Mouse (Mus musculus) hindbrain, embryonic 11.5 days (tissue): ENCODE measurements around the gene Atp6v0d1. TPM values are rescaled to one million over a fixed set of nuclear protein-coding genes. Genes with fewer than 3 reads are reported as not detected.

Experiments
- ATAC-seq: fragments of 200-750 bp; cut with Nextera tagmentation; 2 replicates; pipeline ENCODE4 v1.8.0; 2017; ENCODE audit warnings: mild to moderate bottlenecking, moderate TSS enrichment, moderate library complexity; ENCODE audit not compliant: low FRiP score
- DNase-seq: peaks from one replicate; pipeline ENCODE4 v3.0.0-alpha.2; 2015; ENCODE audit warnings: low spot score
- H3K27ac ChIP-seq: fragments of 300-500 bp; sonication (generic); 2 replicates; pipeline ENCODE4 v1.5.1; 2014; ENCODE audit warnings: mild to moderate bottlenecking, low read depth, low read length
- H3K27me3 ChIP-seq: fragments of 300-500 bp; sonication (generic); 2 replicates; pipeline ENCODE4 v1.6.1; 2014; ENCODE audit warnings: mild to moderate bottlenecking, low read length, moderate library complexity, mixed read lengths; ENCODE audit not compliant: control insufficient read depth, insufficient read depth
- H3K36me3 ChIP-seq: fragments of 300-500 bp; sonication (generic); 2 replicates; pipeline ENCODE4 v1.6.1; 2014; ENCODE audit warnings: mild to moderate bottlenecking, low read length, moderate library complexity, mixed read lengths; ENCODE audit not compliant: control insufficient read depth, insufficient read depth
- H3K4me1 ChIP-seq: fragments of 300-500 bp; sonication (generic); replicated peaks from 2 replicates; pipeline ENCODE4 v1.6.1; 2014; ENCODE audit warnings: low read length, mixed read lengths; ENCODE audit not compliant: control insufficient read depth, insufficient read depth
- H3K4me2 ChIP-seq: fragments of 300-500 bp; sonication (generic); replicated peaks from 2 replicates; pipeline ENCODE4 v1.6.1; 2014; ENCODE audit warnings: mild to moderate bottlenecking, low read depth, low read length
- H3K4me3 ChIP-seq: fragments of 300-500 bp; sonication (generic); 2 replicates; pipeline ENCODE4 v1.5.1; 2014; ENCODE audit warnings: low read depth, low read length
- H3K9ac ChIP-seq: fragments of 300-500 bp; sonication (generic); 2 replicates; pipeline ENCODE4 v1.6.1; 2014; ENCODE audit warnings: low read depth, low read length
- H3K9me3 ChIP-seq: fragments of 300-500 bp; sonication (generic); 2 replicates; pipeline ENCODE4 v1.6.1; 2016; ENCODE audit warnings: low read length; ENCODE audit not compliant: control insufficient read depth
- WGBS: fragments of 180-500 bp; shearing (Covaris S2); extraction: QIAGEN DNeasy Blood & Tissue Kit; methylation state at CpG from one replicate; pipeline ENCODE4 v1.1.7; 2014; 5-methylcytosine and 5-hydroxymethylcytosine counted together
- polyA plus RNA-seq: library from polyadenylated mRNA; unstranded; fragments of >200 nt; fragmentation: Nextera tagmentation; extraction: Ambion mirVana; gene quantifications from 2 replicates; pipeline ENCODE4 v1.2.1, GENCODE M21; 2014

Gene Atp6v0d1
- 141 and 155 TPM in 2 replicates for polyA plus RNA-seq

GRCm38 (mm10) chr8:105565952-105566702, at the start of gene Atp6v0d1:
Gene Atp6v0d1, minus strand, starts transcription at chr8:105566047.
- no peaks in the 10 kb centered on the region for H3K27me3 ChIP-seq
- no peaks in the 10 kb centered on the region for H3K9me3 ChIP-seq
- 0 out of 2 replicates have a peak, but pooled peaks cover 4% of the 10 kb centered on the region for H3K4me1 ChIP-seq
- no peaks in the 10 kb centered on the region for H3K36me3 ChIP-seq
- peak within 1 kb of the TSS; percentile 86 for H3K9ac ChIP-seq
- 5% methylated on average over 52 of the region's 53 CpGs for WGBS
- DNase-seq (peak; percentile 100), ATAC-seq (peak; percentile 99)
- H3K27ac ChIP-seq = peak within 1 kb of the TSS; percentile 70
- H3K4me2 ChIP-seq = peak within 1 kb of the TSS; percentile 87
- peak within 1 kb of the TSS; percentile 89 for H3K4me3 ChIP-seq

- WGBS = 1% methylated on average over 50 of the region's 50 CpGs
- Histone ChIP-seq H3K27me3 (peaks cover 14% of the 10 kb centered on the region), H3K9me3 (no peaks in the 10 kb centered on the region), H3K4me2 (peak overlapping the region; percentile 81), H3K36me3 (peaks cover 4% of the 10 kb centered on the region; the same call in 1 of the 2 replicates), H3K4me3 (peak overlapping the region; percentile 44), H3K4me1 (peaks cover 5% of the 10 kb centered on the region; the same call in 1 of the 2 replicates), H3K9ac (peak overlapping the region; percentile 43), H3K27ac (no peak overlapping the region)
- ATAC-seq (peak; percentile 53), DNase-seq (peak; percentile 57)
These were observed 48.1 kb upstream of the Atp6v0d1 start for GRCm38 (mm10) chr8:105613830-105614511.

GRCm38 (mm10) chr8:105613037-105613436, 47.2 kb upstream of the Atp6v0d1 start:
- H3K9ac ChIP-seq = no peak overlapping the region
- H3K4me2 ChIP-seq = no peak overlapping the region; the same call in 1 of the 2 replicates
- H3K27me3 ChIP-seq = peaks cover 14% of the 10 kb centered on the region
- peaks cover 2% of the 10 kb centered on the region; the same call in 1 of the 2 replicates for H3K36me3 ChIP-seq
- DNase-seq (peak; percentile 37), ATAC-seq (no peak)
- H3K4me1 ChIP-seq = peaks cover 5% of the 10 kb centered on the region; the same call in 1 of the 2 replicates
- H3K4me3 ChIP-seq = no peak overlapping the region
- no peak overlapping the region for H3K27ac ChIP-seq
- 4% methylated on average over 20 of the region's 20 CpGs for WGBS
- H3K9me3 ChIP-seq = no peaks in the 10 kb centered on the region

GRCm38 (mm10) chr8:105611836-105612235, 46.0 kb upstream of the Atp6v0d1 start:
- DNase-seq (no peak), ATAC-seq (no peak)
- WGBS = 90% methylated on average over 9 of the region's 9 CpGs
- Histone ChIP-seq H3K27ac (no peak overlapping the region), H3K9me3 (no peaks in the 10 kb centered on the region), H3K4me1 (peaks cover 5% of the 10 kb centered on the region; the same call in 1 of the 2 replicates), H3K9ac (no peak overlapping the region), H3K36me3 (0 out of 2 replicates have a peak, but pooled peaks cover under 1% of the 10 kb centered on the region), H3K4me3 (no peak overlapping the region), H3K4me2 (no peak overlapping the region), H3K27me3 (peaks cover 14% of the 10 kb centered on the region)

- H3K9me3 ChIP-seq = no peaks in the 10 kb centered on the region
- no peak for ATAC-seq
- peaks cover 14% of the 10 kb centered on the region for H3K27me3 ChIP-seq
- H3K4me1 ChIP-seq = peaks cover 5% of the 10 kb centered on the region; the same call in 1 of the 2 replicates
- no peak for DNase-seq
- no peaks in the 10 kb centered on the region for H3K36me3 ChIP-seq
- H3K4me3 ChIP-seq = no peak overlapping the region
- H3K9ac ChIP-seq = no peak overlapping the region
- 71% methylated on average over 4 of the region's 4 CpGs for WGBS
- no peak overlapping the region for H3K27ac ChIP-seq
- no peak overlapping the region for H3K4me2 ChIP-seq
These were observed 43.9 kb upstream of the Atp6v0d1 start for GRCm38 (mm10) chr8:105609771-105610170.

- Histone ChIP-seq H3K4me1 (peaks cover 5% of the 10 kb centered on the region; the same call in 1 of the 2 replicates), H3K4me2 (no peak overlapping the region), H3K4me3 (no peak overlapping the region), H3K9me3 (no peaks in the 10 kb centered on the region), H3K27me3 (peaks cover 14% of the 10 kb centered on the region), H3K27ac (no peak overlapping the region), H3K36me3 (no peaks in the 10 kb centered on the region), H3K9ac (no peak overlapping the region)
- no peak for DNase-seq
- no peak for ATAC-seq
- 77% methylated on average over 2 of the region's 2 CpGs for WGBS
These were observed 43.5 kb upstream of the Atp6v0d1 start for GRCm38 (mm10) chr8:105609355-105609754.

GRCm38 (mm10) chr8:105607684-105608083, 41.8 kb upstream of the Atp6v0d1 start:
- 35% methylated on average over 4 of the region's 4 CpGs for WGBS
- no peaks in the 10 kb centered on the region; the same call in 1 of the 2 replicates for H3K4me1 ChIP-seq
- H3K9ac ChIP-seq = no peak overlapping the region
- no peak overlapping the region for H3K27ac ChIP-seq
- H3K27me3 ChIP-seq = peaks cover 7% of the 10 kb centered on the region
- no peaks in the 10 kb centered on the region for H3K9me3 ChIP-seq
- DNase-seq = peak; percentile 60
- H3K36me3 ChIP-seq = no peaks in the 10 kb centered on the region
- H3K4me3 ChIP-seq = no peak overlapping the region
- no peak for ATAC-seq
- no peak overlapping the region for H3K4me2 ChIP-seq

- H3K27me3 ChIP-seq = peaks cover 2% of the 10 kb centered on the region; the same call in 1 of the 2 replicates
- peak overlapping the region; percentile 82 for H3K4me3 ChIP-seq
- H3K4me1 ChIP-seq = no peaks in the 10 kb centered on the region; the same call in 1 of the 2 replicates
- no peaks in the 10 kb centered on the region for H3K36me3 ChIP-seq
- H3K9me3 ChIP-seq = no peaks in the 10 kb centered on the region
- no peak for DNase-seq
- no peak overlapping the region for H3K27ac ChIP-seq
- no peak for ATAC-seq
- peak overlapping the region; percentile 92 for H3K4me2 ChIP-seq
- 6% methylated on average over 10 of the region's 10 CpGs for WGBS
- H3K9ac ChIP-seq = no peak overlapping the region; the same call in 1 of the 2 replicates
These were observed 41.2 kb upstream of the Atp6v0d1 start for GRCm38 (mm10) chr8:105607062-105607461.
